Mouse (Mus musculus) spleen, postnatal 36 days (tissue): ENCODE results near the gene Gm3159.
"Not testable (repeated sequence)": the region's sequence is repeated elsewhere in the genome, so short reads cannot be mapped to it uniquely, and the experiment has no call there.

ENCODE experiments used
- DNase-seq, 2 experiments: peaks; one replicate each; pipeline ENCODE4 v3.0.0; 2022; ENCODE audit warnings: low spot score in 2 of 2, mixed read lengths in 1 of 2

Gene Gm3159

DNA sequence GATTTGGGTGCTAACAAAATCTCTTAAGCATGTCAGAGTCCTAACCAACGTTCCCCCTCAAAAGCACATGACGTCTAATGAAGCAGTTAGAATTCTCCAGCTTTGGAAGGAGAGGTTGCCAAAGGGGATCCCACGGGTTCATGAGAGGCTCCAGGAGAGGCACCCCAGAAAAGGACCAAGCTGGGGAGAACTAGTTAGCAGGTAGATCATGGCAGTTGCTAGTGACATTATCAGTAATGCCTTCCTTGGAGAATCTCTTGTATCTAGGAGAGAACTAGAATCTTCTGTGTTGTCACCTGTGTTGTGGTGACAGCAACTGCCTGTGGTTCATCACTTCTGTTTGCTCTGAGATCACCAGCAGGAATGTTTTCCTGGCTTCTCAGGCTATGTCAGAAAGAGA lies at the start of gene Gm3159:
Gene Gm3159, plus strand, starts transcription at position 301 of the 400 bp plus-strand sequence.
- not testable (repeated sequence) for DNase-seq

DNA sequence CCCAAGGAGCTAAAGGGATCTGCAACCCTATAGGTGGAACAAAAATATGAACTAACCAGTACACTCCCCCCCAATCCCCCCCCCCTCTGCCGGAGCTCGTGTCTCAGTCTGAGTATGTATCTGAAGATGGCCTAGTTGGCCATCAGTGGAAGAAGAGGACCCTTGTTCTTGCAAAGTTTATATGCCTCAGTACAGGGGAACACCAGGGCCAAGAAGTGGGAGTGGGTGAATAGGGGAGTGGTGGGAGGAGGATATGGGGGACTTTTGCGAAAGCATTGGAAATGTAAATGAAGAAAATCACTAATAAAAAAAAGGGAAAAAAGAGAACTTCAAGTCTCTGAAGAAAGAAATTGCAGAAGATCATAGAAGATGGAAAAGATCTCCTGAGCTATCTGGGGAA lies 28.3 kb upstream of the Gm3159 start:
- not testable (repeated sequence) for DNase-seq

DNA sequence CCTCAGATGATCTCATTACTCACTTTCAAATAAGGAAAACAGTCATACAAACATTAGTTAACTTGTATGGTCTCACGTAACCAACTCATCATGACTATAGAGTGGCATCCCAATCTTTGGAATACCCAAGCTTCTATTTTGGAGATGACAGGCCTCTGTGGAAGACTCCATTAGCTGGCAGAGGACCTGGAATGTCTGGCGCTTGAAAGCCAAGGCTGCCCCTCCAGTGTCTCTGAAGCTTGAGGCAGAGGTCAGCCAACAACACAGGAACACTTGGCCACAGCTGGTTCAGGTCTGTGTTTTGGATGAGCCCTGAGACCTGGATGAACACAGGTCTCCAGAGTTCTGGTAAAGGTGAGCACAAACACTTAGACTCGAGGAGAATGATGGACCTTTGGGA lies 27.6 kb upstream of the Gm3159 start:
- DNase-seq, result not testable (repeated sequence)

DNA sequence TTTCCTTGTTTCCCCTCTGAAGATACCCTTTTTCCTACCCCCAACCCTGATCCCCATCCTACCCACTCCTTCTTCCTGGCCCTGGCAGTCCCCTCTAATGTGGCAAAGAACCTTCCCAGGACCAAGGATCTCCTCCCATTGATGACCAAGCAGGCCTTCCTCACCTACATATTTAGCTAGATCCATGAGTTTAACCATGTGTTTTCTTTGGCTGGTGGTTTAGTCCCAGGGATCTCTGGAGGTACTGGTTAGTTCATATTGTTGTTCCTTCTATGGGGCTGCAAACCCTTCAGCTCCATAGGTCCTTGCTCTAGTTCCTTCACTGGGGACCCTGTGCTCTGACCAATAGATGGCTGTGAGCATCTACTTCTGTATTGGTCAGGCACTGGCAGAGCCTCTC lies 19.5 kb upstream of the Gm3159 start:
- not testable (repeated sequence) for DNase-seq

DNA sequence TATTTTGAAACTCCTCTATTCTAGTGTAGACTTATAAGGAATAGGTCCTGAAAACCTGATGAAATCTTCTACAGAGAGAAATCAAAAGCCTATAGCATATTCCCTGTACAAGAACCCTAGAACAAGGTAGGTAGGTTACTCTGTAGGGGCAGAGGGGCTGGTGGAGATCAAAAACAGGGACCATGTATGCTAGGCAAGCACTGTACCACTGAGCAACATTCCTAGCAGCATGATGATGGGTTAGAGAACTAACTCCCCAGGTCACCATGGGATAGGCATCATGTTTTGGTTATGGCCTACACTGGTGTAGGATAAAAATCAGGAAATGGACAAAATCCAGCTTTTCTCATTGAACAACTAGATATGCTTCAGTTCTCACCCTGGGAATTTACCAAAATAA lies 11.7 kb upstream of the Gm3159 start:
- not testable (repeated sequence) for DNase-seq

DNA sequence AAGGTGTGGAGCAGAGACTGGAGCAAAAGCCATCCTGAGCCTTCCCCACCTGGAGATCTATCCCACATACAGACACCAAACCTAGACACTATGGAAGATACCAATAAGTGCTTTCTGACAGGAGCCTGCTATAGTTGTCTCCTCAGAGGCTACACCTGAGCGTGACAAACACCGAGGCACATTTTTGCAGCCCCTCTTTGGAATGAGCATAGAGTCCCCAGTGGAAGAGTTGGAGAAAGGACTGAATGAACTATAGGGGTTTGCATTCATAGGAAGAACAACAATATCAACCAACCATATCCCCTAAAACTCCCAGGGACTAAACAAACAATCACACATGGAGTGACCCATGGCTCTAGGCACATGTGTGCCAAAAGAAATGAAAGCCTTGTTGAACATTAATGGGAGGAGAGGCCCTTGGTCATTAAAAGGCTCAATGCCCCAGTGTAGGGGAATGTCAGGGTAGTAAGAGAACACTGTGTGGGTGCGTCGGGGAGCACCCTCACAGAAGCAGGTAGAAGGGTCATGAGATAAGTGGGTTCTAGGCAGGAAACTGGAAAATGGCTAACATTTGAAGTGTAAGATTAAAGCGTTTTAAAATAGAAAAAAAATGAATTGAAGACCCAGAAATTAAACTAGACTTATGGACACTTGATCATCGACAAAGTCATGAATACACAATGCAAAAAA lies 4.3 kb upstream of the Gm3159 start:
- DNase-seq, result not testable (repeated sequence)

DNA sequence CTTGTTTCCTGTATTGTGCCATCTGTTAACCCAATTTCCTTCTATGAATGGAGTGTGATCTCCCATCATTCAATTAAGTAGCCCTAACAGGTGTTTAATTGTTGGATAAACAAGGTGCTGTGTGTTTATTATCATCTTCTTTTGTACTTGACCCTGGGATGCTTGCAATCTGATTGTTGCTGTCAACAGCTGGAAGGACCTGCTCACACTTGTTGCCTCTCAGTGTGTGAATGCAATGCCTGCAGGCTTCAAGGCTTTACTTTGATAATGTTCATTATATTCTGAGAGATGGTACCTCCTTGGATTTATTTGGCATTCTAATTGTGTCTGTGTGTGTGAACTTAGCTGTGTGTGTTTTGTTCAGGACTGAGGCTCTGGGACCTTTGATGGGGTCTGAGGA lies 1.3 kb downstream of the Gm3159 start:
- not testable (repeated sequence) for DNase-seq

DNA sequence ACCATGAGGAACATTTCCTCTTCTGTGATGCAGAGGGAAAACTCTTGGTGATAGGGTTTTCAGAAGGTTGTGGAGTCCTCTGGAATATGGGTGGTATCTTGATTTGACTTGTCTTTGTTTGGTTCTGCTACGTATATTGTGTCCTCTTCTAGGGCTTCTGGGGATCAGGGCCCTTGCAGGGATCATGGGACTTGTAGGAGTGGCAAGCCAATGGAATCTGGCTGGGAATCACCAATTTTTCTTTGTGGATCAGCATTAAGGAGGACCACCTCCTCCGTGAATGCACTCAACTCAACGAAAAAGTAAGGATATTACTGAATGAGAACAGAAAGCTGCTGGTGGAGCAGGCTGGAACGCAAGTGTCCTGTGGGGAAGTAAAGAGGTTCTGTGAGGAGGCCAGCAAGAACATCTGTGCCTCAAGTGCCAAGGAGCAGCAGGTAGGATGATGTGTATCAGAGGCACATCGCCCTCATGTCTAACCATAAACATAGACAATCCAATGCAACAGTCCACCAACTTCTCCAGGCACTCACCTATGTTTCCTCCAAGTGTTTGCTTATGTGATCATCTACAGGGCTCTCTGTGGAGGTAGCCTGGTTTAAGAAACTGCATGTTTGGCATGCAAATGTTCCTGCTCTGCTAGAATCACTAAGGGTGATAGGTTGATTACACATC lies 2.9 kb downstream of the Gm3159 start:
- not testable (repeated sequence) for DNase-seq

DNA sequence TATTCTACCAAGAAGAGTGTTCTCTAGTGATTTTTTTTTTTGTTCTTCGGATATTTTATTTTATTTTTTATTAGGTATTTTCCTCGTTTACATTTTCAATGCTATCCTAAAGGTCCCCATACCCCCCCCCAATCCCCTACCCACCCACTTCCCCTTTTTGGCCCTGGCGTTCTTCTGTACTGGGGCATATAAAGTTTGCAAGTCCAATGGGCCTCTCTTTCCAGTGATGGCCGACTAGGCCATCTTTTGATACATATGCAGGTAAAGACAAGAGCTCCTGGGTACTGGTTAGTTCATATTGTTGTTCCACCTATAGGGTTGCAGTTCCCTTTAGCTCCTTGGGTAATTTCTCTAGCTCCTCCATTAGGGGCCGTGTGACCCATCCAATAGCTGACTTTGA lies 3.9 kb downstream of the Gm3159 start:
- not testable (repeated sequence) for DNase-seq

DNA sequence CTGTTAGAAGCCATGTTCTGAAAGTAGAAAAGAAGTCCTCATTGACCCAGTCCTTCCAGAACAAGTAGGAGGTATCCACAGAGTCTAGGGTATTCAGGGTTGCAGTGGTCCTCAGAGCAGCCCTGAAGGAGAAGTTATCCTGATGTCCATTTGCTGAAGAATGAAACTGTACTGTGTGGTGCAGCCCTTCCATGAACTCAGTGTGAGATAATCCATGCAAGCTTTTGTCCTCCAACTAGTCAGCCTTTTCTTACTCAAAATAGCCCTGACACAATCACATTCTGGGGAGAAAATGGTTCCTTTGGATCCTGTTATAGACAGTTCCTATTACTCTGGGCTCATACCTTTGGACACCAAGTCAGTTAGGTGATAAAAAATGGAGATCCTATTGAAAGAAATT lies 6.5 kb downstream of the Gm3159 start:
- not testable (repeated sequence) for DNase-seq

DNA sequence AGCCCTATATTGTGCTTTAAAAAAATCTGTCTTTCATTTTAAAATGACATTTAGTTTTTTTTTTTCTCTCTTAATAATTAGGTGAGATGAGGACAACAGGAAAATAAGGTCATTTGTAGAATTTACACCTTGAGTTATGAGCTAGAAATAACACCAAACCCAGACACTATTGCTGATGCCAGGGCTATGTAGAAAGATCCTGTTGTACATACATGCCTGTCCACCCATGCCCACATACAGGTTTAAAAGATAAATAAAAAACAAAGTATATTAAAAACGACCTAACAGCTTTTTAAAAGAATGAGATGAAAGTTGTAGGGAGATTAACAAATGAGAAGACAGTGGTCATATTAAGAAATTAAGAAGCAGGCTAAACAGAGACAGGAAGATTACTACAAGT lies 12.6 kb downstream of the Gm3159 start:
- DNase-seq, result not testable (repeated sequence)

DNA sequence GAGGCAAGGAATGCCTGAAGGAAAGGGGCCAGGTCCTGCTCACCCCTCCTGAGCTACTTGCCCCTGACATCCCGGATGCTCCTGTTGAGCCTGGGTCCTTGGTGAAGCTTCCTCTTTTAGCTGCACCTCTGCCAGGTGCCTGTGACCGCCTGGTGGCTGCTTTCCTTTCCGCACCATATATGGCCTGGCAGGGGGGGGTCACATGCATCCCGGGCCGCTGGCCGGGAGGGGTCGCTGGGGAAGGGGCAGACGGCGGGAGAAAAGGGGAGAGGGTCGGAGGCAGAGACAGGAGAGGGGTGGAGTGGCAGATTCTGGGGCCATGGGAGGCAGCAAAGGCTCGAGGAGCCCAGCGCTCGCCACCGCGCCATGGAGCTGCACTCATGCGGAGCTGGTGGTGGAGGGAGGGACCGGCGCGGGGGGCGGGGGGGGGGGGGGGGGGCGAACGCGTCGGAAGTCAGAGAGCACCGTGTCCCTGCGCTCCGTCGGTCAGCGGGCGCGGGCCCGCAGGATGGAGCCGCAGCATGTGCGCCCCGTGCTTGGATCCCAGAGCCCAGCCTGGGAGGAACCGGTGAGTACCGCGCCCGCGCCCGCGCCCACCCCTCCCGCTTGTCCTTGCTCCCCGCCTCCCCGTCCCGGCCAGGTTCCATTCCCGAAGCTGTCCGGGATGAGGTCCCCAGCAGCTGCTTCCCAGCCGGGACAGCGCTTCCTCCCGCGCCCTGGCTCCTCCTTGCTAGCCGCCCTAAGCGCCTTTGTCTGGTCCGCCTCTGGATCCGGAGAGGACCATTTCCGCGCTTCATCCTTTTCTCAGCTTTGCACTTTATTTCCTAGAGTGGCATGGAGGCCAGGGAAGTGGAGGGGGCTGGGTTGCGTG lies 17.9 kb downstream of the Gm3159 start, which contains the start of gene Gm3164:
Gene Gm3164, plus strand, starts transcription at position 484 of the 871 bp plus-strand sequence.
- not testable (repeated sequence) for DNase-seq

DNA sequence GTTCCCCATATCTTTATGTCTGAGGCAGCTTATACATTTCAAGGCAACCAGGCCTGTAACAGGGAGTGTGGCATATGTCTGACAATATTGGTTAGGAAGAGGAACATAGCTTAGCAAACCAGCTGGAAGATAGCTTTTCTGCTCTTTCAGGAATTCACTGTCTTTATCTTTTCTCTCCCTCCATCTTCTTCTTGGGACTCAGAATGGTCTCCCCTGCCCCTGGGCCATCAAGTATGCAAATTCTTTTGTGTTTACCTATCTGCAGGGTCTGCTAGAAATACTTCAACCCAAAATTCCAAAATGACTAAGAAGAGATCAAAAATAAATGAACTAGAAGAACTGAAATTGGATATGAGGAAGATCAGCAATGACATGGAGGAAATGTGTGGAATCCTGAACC lies 33.4 kb downstream of the Gm3159 start, which contains the start of gene Gm3173:
Gene Gm3173, plus strand, starts transcription at position 301 of the 400 bp plus-strand sequence.
- DNase-seq, result not testable (repeated sequence)
